Mouse (Mus musculus): Measurements from ENCODE around the gene Med9. TPM values are rescaled to one million over a fixed set of nuclear protein-coding genes. Genes with fewer than 3 reads are reported as not detected.

Gene Med9
- total and polyA plus RNA-seq, 3 experiments, result 24.0 to 25.5 (median 24.0) TPM

GRCm38 (mm10) chr11:59948401-59948767 is 378 bp downstream of the Med9 start:
- WGBS, result 1% methylated on average over 16 of the region's 16 CpGs
- Histone ChIP-seq H3K79me2 (replicated peaks; ENCODE audit: control insufficient read depth, insufficient read depth, low read length) (0 out of 2 replicates have a peak, but pooled peaks cover 2% of the 10 kb centered on the region), H3K27ac (peak overlapping the region; percentile 86), H3K4me1 (ENCODE audit: control insufficient read depth, insufficient read depth, low read length) (peaks cover 1% of the 10 kb centered on the region; the same call in 1 of the 2 replicates), H3K27me3 (ENCODE audit: control insufficient read depth, insufficient read depth, low read length) (no peaks in the 10 kb centered on the region), H3K9ac (ENCODE audit: low read depth, low read length) (peak overlapping the region; percentile 91), H3K4me3 (peak overlapping the region; percentile 95), H3K36me3 (ENCODE audit: control insufficient read depth, insufficient read depth, low read length) (no peaks in the 10 kb centered on the region)
- intact Hi-C loops (cut with DNase I), result loop anchor here (5.0 kb wide), 2 partner anchors 46 to 61 kb away; no protein-coding TSS in a partner anchor
- no peak for TF ChIP-seq CTCF (IDR thresholded peaks at IDR 0.05)
- TF ChIP-seq EP300 (IDR thresholded peaks at IDR 0.05; ENCODE audit: insufficient read depth, low read depth, low read length), result 0 out of 2 replicates have a peak, but pooled peaks have one; percentile 1
- TF ChIP-seq POLR2A (IDR thresholded peaks at IDR 0.05; ENCODE audit: insufficient read depth, low read depth, low read length), result no peak
- DNase-seq, result no peak

- no peak for DNase-seq
- 67% methylated on average over 14 of the region's 14 CpGs for WGBS
- TF ChIP-seq POLR2A (IDR thresholded peaks at IDR 0.05; ENCODE audit: insufficient read depth, low read depth, low read length), result no peak
- TF ChIP-seq EP300 (IDR thresholded peaks at IDR 0.05; ENCODE audit: insufficient read depth, low read depth, low read length), result no peak
- TF ChIP-seq CTCF (IDR thresholded peaks at IDR 0.05), result no peak
- Histone ChIP-seq H3K36me3 (ENCODE audit: control insufficient read depth, insufficient read depth, low read length) (no peaks in the 10 kb centered on the region), H3K9ac (ENCODE audit: low read depth, low read length) (no peak overlapping the region), H3K4me3 (no peak overlapping the region), H3K27ac (no peak overlapping the region), H3K27me3 (ENCODE audit: control insufficient read depth, insufficient read depth, low read length) (no peaks in the 10 kb centered on the region), H3K4me1 (ENCODE audit: control insufficient read depth, insufficient read depth, low read length) (no peaks in the 10 kb centered on the region; the same call in 1 of the 2 replicates), H3K79me2 (replicated peaks; ENCODE audit: control insufficient read depth, insufficient read depth, low read length) (0 out of 2 replicates have a peak, but pooled peaks cover 2% of the 10 kb centered on the region)
- intact Hi-C loops (cut with DNase I), result no loop called here
Observed at GRCm38 (mm10) chr11:59952892-59953291, 4.9 kb downstream of the Med9 start.

GRCm38 (mm10) chr11:59956749-59957148 is 8.7 kb downstream of the Med9 start:
- Histone ChIP-seq H3K79me2 (replicated peaks; ENCODE audit: control insufficient read depth, insufficient read depth, low read length) (no peaks in the 10 kb centered on the region), H3K4me3 (no peak overlapping the region), H3K4me1 (ENCODE audit: control insufficient read depth, insufficient read depth, low read length) (peaks cover 5% of the 10 kb centered on the region), H3K36me3 (ENCODE audit: control insufficient read depth, insufficient read depth, low read length) (no peaks in the 10 kb centered on the region; the same call in 1 of the 2 replicates), H3K27me3 (ENCODE audit: control insufficient read depth, insufficient read depth, low read length) (no peaks in the 10 kb centered on the region), H3K9ac (ENCODE audit: low read depth, low read length) (no peak overlapping the region), H3K27ac (no peak overlapping the region)
- intact Hi-C loops (cut with DNase I), result no loop called here
- TF ChIP-seq POLR2A (IDR thresholded peaks at IDR 0.05; ENCODE audit: insufficient read depth, low read depth, low read length) (no peak), CTCF (IDR thresholded peaks at IDR 0.05) (no peak), EP300 (IDR thresholded peaks at IDR 0.05; ENCODE audit: insufficient read depth, low read depth, low read length) (no peak)
- DNase-seq, result no peak
- 77% methylated on average over 6 of the region's 6 CpGs for WGBS

DNA sequence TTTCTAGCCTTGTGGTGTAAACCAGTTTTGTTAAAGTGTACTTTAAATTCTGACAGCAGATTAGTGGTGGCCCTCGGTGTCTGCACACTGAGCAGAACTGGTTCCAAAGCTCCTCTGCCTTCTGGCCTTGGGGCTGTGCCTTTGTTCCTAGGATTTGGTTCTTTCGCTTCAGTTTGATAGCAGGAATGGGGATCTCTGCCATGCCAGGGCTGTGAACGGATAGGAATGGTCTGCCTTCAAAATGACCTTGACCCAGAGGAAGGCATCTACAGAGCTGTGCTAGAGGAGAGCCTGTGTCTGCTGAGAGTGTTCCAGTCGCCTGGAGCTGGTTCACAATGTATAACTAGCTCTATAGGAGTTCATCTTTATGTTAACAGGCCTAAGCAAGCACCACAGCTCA is 11.4 kb downstream of the Med9 start:
- Histone ChIP-seq H3K4me1 (ENCODE audit: control insufficient read depth, insufficient read depth, low read length) (peaks cover 8% of the 10 kb centered on the region), H3K4me3 (no peak overlapping the region), H3K36me3 (ENCODE audit: control insufficient read depth, insufficient read depth, low read length) (no peaks in the 10 kb centered on the region; the same call in 1 of the 2 replicates), H3K79me2 (replicated peaks; ENCODE audit: control insufficient read depth, insufficient read depth, low read length) (no peaks in the 10 kb centered on the region), H3K27ac (peak overlapping the region; percentile 20; the same call in 1 of the 2 replicates), H3K9ac (ENCODE audit: low read depth, low read length) (no peak overlapping the region), H3K27me3 (ENCODE audit: control insufficient read depth, insufficient read depth, low read length) (no peaks in the 10 kb centered on the region)
- intact Hi-C loops (cut with DNase I), result no loop called here
- WGBS, result 71% methylated on average over 4 of the region's 4 CpGs
- TF ChIP-seq POLR2A (IDR thresholded peaks at IDR 0.05; ENCODE audit: insufficient read depth, low read depth, low read length) (no peak), CTCF (IDR thresholded peaks at IDR 0.05) (no peak), EP300 (IDR thresholded peaks at IDR 0.05; ENCODE audit: insufficient read depth, low read depth, low read length) (no peak)
- no peak for DNase-seq

DNA sequence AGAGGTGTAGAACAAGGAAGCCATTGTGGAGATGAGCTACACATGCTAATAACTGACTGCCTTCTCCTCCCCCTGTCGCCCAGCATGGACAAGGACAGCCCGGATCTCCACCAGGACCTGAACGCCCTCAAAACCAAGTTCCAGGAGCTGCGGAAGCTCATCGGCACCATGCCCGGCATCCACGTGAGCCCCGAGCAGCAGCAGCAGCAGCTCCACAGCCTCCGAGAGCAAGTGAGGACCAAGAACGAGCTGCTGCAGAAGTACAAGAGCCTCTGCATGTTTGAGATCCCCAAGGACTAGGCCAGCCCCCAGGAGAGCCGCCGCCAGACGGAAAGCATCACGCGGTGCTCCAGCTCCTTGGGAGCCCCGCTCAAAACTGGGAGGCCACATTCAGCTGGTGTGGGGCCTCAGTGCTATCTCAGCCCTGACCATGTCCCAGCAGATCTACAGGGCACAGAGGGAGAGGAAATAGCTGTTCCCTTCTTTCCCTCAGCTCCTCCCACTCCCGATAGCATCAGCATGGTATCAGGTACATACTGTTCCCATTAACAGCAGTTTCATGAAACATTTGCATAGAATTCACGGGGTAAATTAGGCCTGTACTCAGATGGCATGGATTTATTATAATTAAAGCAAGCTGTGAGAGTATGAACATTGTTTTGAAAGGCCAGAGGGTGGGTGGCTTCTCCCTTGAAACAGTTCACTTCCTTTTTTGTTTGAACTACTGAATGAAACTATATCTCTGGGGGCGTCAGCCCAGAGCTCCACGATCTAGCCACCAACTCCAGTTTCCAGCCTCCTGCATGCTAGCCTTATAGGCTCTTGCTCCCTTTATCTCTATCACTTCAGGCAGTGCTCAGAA is 12.7 kb downstream of the Med9 start:
- Histone ChIP-seq H3K9ac (ENCODE audit: low read depth, low read length) (no peak overlapping the region), H3K79me2 (replicated peaks; ENCODE audit: control insufficient read depth, insufficient read depth, low read length) (no peaks in the 10 kb centered on the region), H3K4me1 (ENCODE audit: control insufficient read depth, insufficient read depth, low read length) (peaks cover 8% of the 10 kb centered on the region), H3K36me3 (ENCODE audit: control insufficient read depth, insufficient read depth, low read length) (no peaks in the 10 kb centered on the region; the same call in 1 of the 2 replicates), H3K27ac (peak overlapping the region; percentile 71), H3K27me3 (ENCODE audit: control insufficient read depth, insufficient read depth, low read length) (no peaks in the 10 kb centered on the region), H3K4me3 (no peak overlapping the region)
- 59% methylated on average over 20 of the region's 20 CpGs for WGBS
- DNase-seq, result peak; percentile 37 to 42
- intact Hi-C loops (cut with DNase I), result no loop called here
- no peak for TF ChIP-seq EP300 (IDR thresholded peaks at IDR 0.05; ENCODE audit: insufficient read depth, low read depth, low read length)
- TF ChIP-seq CTCF (IDR thresholded peaks at IDR 0.05), result no peak
- TF ChIP-seq POLR2A (IDR thresholded peaks at IDR 0.05; ENCODE audit: insufficient read depth, low read depth, low read length), result no peak
